Mouse (Mus musculus): Measurements from ENCODE around the gene Pla2g5. TPM values are rescaled to one million over a fixed set of nuclear protein-coding genes. Genes with fewer than 3 reads are reported as not detected.

Pla2g5 gene
- polyA plus RNA-seq, 1 experiment from 2014 or later: 0.76 TPM

DNA sequence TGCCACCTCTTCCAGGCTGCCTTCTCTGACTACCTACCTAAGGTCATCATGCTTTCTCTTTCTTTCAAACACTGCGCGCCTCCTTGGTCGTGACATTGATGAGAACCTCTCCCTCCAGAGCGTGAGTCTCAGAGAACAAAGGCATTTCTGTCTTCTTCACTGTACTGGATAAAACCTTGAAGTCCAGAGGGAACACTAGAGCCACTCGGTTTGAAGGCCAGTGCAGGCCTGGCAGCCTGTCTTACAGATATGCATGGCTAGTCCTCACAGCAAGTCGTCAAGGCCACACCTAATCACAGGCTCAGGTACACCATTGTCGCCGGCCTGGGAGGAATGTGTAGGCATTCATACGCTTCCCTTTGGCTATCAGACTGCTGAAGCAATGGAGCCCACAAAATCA, 47.1 kb downstream of the Pla2g5 start:
- Histone ChIP-seq H3K4me1 (peaks cover 5% of the 10 kb centered on the region; the same call in 1 of the 2 replicates), H3K9ac (replicated peaks) (no peak overlapping the region), H3K4me2 (replicated peaks) (no peak overlapping the region), H3K9me3 (no peaks in the 10 kb centered on the region), H3K27ac (replicated peaks) (no peak overlapping the region), H3K36me3 (no peaks in the 10 kb centered on the region), H3K27me3 (no peaks in the 10 kb centered on the region), H3K4me3 (no peak overlapping the region)
- WGBS: 87% methylated on average over 9 of the region's 9 CpGs
- no peak for ATAC-seq (replicated peaks)

DNA sequence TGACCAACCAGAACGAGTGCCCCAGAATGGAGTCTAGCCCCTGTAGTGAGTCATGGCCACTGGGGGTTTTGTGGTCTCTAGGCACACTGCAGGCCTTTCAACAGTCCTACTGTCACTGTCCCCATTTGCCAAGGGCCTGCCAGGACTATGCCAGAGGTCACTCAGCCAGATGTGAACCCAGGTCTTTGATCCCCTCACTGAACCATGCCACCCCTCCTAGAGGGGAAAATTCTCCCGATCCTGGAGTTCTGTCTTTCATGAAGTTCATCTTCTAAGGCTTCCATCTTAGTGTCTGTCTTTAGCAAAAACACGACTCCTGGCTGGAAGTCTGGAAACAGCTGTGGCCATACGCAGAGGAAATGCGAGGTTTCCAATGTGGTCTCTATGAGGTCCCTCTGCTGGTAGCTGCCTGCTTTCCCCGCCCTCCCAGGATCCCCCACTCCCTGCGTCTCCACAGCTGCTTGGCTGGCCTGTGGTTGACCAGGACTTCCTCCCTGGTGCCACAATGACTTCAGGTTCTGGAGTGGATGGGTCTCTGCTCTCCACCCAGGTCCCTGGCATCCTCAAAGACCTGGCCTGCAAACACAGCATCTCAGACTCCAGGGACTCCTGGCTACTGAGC, 56.3 kb downstream of the Pla2g5 start:
- Histone ChIP-seq H3K4me3 (no peak overlapping the region), H3K27me3 (no peaks in the 10 kb centered on the region), H3K36me3 (no peaks in the 10 kb centered on the region), H3K9ac (replicated peaks) (no peak overlapping the region), H3K9me3 (no peaks in the 10 kb centered on the region), H3K4me2 (replicated peaks) (no peak overlapping the region), H3K4me1 (0 out of 2 replicates have a peak, but pooled peaks cover 3% of the 10 kb centered on the region), H3K27ac (replicated peaks) (no peak overlapping the region)
- ATAC-seq (replicated peaks): no peak
- 82% methylated on average over 7 of the region's 7 CpGs for WGBS

DNA sequence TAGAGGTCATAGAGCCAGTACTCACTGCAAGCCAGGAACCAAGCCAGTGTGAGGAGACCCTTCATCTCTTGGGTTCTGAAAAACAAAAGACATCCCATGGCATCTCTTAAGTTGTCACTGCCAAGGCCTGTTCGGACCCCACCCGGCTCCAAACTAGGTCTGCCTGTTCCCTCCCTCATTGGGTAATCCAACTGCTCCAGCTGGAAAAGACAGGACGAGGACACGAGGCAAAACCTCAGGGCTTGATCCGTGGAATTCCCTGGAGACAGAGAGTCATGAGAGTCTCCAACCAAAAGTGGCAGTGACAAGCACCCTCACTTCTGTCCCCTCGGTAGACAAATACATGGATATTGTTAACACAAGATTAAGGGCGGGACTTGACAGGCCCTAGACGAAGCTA, 57.1 kb downstream of the Pla2g5 start:
- no peaks in the 10 kb centered on the region for H3K27me3 ChIP-seq
- no peak for ATAC-seq (replicated peaks)
- H3K9me3 ChIP-seq: no peaks in the 10 kb centered on the region
- H3K4me3 ChIP-seq: no peak overlapping the region
- H3K27ac ChIP-seq (replicated peaks): no peak overlapping the region
- H3K4me2 ChIP-seq (replicated peaks): no peak overlapping the region
- 90% methylated on average over 8 of the region's 8 CpGs for WGBS
- no peaks in the 10 kb centered on the region for H3K36me3 ChIP-seq
- no peak overlapping the region for H3K9ac ChIP-seq (replicated peaks)
- H3K4me1 ChIP-seq: 0 out of 2 replicates have a peak, but pooled peaks cover 3% of the 10 kb centered on the region

DNA sequence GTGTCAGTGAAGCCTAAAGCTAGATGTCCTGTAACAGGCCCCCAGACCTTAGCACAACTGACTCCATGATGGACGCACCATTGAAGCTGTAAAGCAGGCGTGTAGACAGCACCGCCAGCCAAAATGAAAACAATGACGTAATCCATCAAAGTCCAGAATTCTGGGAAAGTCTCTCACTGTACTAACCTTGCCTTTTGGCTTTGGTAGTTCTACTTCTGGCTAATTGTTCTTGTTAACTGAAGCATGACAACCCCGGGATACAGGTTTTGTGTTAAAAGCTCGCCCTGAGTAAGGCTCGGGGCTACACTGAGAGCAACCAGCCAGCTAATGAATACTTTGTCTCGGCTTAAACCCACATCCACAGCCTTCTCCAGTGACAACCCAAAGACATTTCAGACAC, 58.0 kb downstream of the Pla2g5 start:
- no peaks in the 10 kb centered on the region for H3K27me3 ChIP-seq
- H3K4me1 ChIP-seq: 0 out of 2 replicates have a peak, but pooled peaks cover 3% of the 10 kb centered on the region
- H3K27ac ChIP-seq (replicated peaks): no peak overlapping the region
- ATAC-seq (replicated peaks): no peak
- H3K4me3 ChIP-seq: no peak overlapping the region
- no peak overlapping the region for H3K4me2 ChIP-seq (replicated peaks)
- no peak overlapping the region for H3K9ac ChIP-seq (replicated peaks)
- no peaks in the 10 kb centered on the region for H3K9me3 ChIP-seq
- H3K36me3 ChIP-seq: no peaks in the 10 kb centered on the region
- 16% methylated on average over 8 of the region's 8 CpGs for WGBS

DNA sequence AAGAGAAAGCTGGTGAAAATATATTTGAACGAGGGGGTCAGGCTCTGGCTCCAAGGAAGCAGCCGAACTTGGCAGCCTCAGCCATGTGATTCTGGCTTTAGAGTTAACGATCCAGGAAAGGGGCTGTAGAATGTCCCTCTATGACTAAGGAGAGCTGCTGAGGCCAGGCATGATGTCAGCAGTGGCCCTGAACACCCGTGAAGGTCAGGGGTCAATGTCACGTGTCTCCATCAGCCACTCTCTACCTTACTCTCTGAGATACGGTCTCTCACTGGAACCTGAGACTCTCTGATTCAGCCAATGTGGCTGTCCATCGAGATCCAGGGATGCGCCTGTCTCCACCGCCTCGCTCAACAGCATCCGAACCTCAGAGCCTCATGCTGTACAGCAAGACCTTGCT, 60.4 kb downstream of the Pla2g5 start:
- Histone ChIP-seq H3K4me3 (no peak overlapping the region), H3K9ac (replicated peaks) (no peak overlapping the region), H3K27me3 (no peaks in the 10 kb centered on the region), H3K36me3 (no peaks in the 10 kb centered on the region), H3K9me3 (no peaks in the 10 kb centered on the region), H3K4me1 (0 out of 2 replicates have a peak, but pooled peaks cover 3% of the 10 kb centered on the region), H3K27ac (replicated peaks) (no peak overlapping the region), H3K4me2 (replicated peaks) (no peak overlapping the region)
- no peak for ATAC-seq (replicated peaks)
- WGBS: 83% methylated on average over 11 of the region's 11 CpGs

DNA sequence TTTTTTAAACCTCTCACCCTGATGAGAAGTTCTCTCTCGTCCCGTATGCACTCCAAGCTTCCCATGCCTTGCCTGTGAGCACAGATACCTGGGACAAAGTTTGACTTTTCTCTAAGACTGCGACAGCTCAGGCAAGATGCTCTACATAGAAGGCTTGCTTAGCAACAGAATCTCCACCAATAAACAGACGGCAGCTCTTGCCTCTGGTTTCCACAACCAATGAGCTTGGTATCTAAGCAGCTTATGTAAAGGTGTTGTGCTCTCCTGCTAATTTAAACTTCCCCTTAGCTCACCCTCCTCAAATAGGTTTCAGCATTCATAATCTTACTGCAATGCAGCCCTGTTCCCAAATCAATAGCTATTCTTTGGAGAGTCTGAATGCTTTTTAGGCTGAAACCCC, 61.7 kb downstream of the Pla2g5 start:
- Histone ChIP-seq H3K4me1 (0 out of 2 replicates have a peak, but pooled peaks cover 3% of the 10 kb centered on the region), H3K9me3 (no peaks in the 10 kb centered on the region), H3K27me3 (no peaks in the 10 kb centered on the region), H3K4me3 (no peak overlapping the region), H3K27ac (replicated peaks) (no peak overlapping the region), H3K36me3 (no peaks in the 10 kb centered on the region), H3K4me2 (replicated peaks) (no peak overlapping the region), H3K9ac (replicated peaks) (no peak overlapping the region)
- 84% methylated on average over 4 of the region's 4 CpGs for WGBS
- ATAC-seq (replicated peaks): no peak

DNA sequence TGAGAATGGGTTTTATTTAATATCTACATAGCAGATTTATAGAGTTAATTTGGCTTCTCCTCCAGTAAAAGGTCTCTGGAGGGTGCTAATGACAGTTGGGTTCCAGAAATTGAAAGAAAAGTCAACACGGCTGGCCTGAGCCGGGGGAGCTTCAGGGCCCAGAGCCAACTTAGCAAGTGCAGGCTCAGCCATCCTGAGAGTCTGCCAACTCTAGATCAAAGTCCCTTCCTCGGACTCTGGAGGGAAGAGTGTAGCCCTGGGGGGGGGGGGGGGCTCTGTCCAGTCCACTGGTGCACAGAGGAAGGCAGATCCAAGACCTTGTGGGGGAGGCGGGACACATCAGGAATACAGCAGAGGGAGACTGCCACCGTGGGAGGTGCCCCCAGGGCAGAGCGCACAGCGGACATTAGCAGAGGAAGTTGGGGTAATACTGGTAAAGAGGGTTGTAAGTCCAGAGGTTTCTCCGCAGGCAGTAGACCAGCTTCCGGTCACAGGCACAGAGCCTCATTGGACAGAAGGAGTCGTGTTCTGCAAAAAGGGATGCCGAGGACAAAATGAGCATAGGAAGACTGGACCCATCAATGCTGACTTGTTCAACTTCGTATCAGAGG, 63.0 kb downstream of the Pla2g5 start:
- no peak for ATAC-seq (replicated peaks)
- Histone ChIP-seq H3K27ac (replicated peaks) (no peak overlapping the region), H3K9me3 (no peaks in the 10 kb centered on the region), H3K4me2 (replicated peaks) (no peak overlapping the region), H3K9ac (replicated peaks) (no peak overlapping the region), H3K4me3 (no peak overlapping the region), H3K27me3 (no peaks in the 10 kb centered on the region), H3K36me3 (no peaks in the 10 kb centered on the region), H3K4me1 (0 out of 2 replicates have a peak, but pooled peaks cover 3% of the 10 kb centered on the region)
- WGBS: 77% methylated on average over 12 of the region's 12 CpGs

DNA sequence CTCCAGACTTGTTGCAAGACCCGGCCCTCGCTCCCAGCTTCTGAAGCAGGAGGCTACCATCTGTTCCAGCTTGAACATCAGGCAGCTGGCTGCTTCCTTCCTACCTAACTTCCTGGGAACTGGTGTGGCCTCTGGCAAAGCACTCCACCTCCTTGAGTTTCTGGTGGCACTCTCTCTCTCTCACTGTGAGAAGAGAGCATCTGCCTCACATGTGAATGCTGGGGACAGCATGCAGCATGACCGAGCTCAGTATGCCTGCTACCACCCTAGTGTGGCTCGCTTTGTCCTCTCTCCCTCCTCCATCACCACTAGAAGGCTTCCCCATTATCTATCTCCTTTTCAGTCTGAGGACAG, 66.1 kb downstream of the Pla2g5 start:
- no peak overlapping the region for H3K9ac ChIP-seq (replicated peaks)
- WGBS: 69% methylated on average over 4 of the region's 4 CpGs
- H3K27ac ChIP-seq (replicated peaks): no peak overlapping the region
- H3K4me1 ChIP-seq: no peaks in the 10 kb centered on the region
- no peak overlapping the region for H3K4me2 ChIP-seq (replicated peaks)
- H3K27me3 ChIP-seq: no peaks in the 10 kb centered on the region
- no peak overlapping the region for H3K4me3 ChIP-seq
- no peak for ATAC-seq (replicated peaks)
- H3K9me3 ChIP-seq: no peaks in the 10 kb centered on the region
- H3K36me3 ChIP-seq: no peaks in the 10 kb centered on the region

DNA sequence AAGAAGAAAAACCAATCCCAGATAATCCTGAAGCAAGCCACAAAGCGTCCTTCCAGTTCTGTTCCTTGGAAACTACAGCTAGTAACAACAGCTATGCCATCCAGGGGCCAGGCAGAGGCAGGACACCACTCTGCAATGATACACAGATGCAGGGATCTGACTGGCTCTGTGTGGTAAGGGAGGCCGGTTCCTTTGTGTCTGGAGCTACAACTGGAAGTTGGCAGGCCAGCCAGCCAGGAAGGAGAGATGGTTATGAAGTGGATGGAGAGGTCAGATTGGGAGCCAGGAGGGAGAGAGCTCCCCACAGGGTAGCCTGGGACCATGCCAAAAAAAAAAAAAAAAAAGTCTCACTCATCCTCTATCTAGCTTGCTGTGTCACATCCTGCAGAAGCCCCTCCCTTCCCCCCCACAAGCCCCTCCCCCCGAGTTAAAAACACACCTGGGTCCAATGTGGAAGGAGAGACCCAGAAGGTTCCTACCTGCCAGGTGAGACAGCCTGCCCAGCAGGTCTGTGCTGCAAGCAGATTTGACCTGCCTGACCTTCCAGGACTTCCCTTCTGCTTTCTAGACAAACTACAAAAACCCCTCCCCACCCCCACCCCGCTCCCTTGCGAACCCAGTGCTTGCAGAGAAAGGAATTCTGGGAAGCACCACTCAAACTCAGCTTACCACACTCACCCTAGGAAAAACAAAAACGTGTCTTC, 66.6 kb downstream of the Pla2g5 start:
- Histone ChIP-seq H3K4me1 (no peaks in the 10 kb centered on the region), H3K4me2 (replicated peaks) (no peak overlapping the region), H3K9me3 (no peaks in the 10 kb centered on the region), H3K27me3 (no peaks in the 10 kb centered on the region), H3K36me3 (no peaks in the 10 kb centered on the region), H3K27ac (replicated peaks) (no peak overlapping the region), H3K9ac (replicated peaks) (no peak overlapping the region), H3K4me3 (no peak overlapping the region)
- 48% methylated on average over 6 of the region's 6 CpGs for WGBS
- ATAC-seq (replicated peaks): no peak

DNA sequence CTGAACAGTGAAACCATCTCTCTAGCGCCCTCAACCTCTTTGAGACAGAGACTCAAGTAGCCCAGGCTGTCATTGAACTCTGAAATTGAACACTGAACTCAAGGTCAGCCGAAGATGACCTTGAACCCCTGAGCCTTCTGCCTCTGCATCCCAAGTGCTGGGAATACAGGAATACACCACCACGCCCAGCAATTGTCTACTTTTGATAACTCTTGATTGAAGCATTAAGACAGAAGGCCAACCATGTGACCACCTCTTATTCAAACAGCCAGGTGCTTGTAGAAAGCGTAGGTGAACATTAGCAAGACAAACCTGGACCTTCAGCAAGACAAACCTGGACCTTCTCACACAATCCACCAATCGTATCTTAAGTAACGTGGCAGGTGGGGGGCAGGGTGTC, 68.9 kb downstream of the Pla2g5 start:
- Histone ChIP-seq H3K9me3 (no peaks in the 10 kb centered on the region), H3K27me3 (no peaks in the 10 kb centered on the region), H3K36me3 (no peaks in the 10 kb centered on the region), H3K27ac (replicated peaks) (no peak overlapping the region), H3K4me2 (replicated peaks) (no peak overlapping the region), H3K4me3 (no peak overlapping the region), H3K4me1 (no peaks in the 10 kb centered on the region), H3K9ac (replicated peaks) (no peak overlapping the region)
- ATAC-seq (replicated peaks): no peak
- 91% methylated on average over 6 of the region's 6 CpGs for WGBS

DNA sequence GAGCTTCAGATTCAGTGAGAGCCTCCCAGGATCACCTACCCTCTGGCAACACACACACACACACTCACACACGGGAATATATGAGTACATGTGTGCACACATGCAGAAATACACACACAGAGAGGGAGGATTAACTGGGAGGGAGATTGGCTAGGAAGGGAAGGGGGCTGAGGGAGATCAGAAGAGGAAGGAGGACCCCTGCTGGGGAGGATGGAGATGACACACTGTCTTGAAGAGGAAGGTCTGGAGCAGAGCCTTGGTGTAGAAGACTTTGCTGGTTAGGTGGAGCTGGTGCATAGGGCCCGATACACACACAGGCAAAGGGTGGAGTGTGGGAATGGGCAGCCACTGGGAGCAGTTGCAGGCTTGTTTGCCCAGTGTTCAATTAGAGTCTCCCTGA, 70.0 kb downstream of the Pla2g5 start:
- Histone ChIP-seq H3K4me3 (no peak overlapping the region), H3K9me3 (no peaks in the 10 kb centered on the region), H3K36me3 (no peaks in the 10 kb centered on the region), H3K9ac (replicated peaks) (no peak overlapping the region), H3K4me2 (replicated peaks) (no peak overlapping the region), H3K27ac (replicated peaks) (no peak overlapping the region), H3K4me1 (no peaks in the 10 kb centered on the region), H3K27me3 (no peaks in the 10 kb centered on the region)
- no peak for ATAC-seq (replicated peaks)
- WGBS: 60% methylated on average over 2 of the region's 2 CpGs

DNA sequence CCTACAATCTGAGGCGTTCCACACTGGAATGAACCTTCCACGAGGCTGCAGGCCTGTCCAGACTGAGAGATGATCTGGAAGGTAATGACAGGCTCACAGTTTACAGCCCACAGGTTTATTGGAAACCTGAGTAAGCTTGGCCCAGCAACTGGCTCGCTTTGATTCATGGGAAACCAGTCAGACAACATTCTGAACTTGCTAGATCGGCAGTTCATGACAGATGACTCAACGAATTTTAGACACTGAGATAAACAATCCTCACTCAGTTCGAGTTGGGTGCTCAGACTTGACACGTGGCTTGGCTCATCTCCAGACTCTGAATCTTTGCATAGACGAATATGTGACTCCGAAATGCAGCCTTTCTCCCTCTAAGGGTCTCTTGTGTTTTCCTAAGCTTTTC, 70.7 kb downstream of the Pla2g5 start:
- no peaks in the 10 kb centered on the region for H3K4me1 ChIP-seq
- no peaks in the 10 kb centered on the region for H3K36me3 ChIP-seq
- H3K9ac ChIP-seq (replicated peaks): no peak overlapping the region
- no peaks in the 10 kb centered on the region for H3K27me3 ChIP-seq
- no peak for ATAC-seq (replicated peaks)
- H3K27ac ChIP-seq (replicated peaks): no peak overlapping the region
- no peaks in the 10 kb centered on the region for H3K9me3 ChIP-seq
- no peak overlapping the region for H3K4me3 ChIP-seq
- no peak overlapping the region for H3K4me2 ChIP-seq (replicated peaks)
- 64% methylated on average over 9 of the region's 9 CpGs for WGBS
